Mouse (Mus musculus) kidney, adult 18-20 months (tissue): ENCODE measurements around the gene Zdhhc6.

Source experiments
- DNase-seq: peaks from one replicate; pipeline ENCODE4 v3.0.0; 2021

Gene Zdhhc6

DNA sequence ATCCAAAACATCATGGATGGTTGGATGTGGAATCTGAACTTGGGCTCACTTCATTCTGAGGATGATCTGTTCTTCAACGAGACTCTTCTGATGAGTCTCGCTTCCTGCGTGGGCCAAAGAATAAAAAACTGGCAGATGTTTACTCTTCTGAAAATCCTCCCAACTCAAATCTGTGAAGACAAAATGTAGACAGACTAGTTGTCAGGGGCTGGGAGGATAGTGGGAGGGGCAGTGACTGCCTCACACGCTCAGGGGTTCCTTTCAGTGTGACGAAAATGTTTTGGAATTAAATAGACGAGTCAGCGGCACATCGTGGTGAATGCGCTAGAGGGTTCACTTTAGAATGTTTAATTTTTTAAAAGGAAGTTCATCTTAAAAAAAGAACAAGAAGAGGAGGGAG lies 59.7 kb downstream of the Zdhhc6 start:
- no peak for DNase-seq

DNA sequence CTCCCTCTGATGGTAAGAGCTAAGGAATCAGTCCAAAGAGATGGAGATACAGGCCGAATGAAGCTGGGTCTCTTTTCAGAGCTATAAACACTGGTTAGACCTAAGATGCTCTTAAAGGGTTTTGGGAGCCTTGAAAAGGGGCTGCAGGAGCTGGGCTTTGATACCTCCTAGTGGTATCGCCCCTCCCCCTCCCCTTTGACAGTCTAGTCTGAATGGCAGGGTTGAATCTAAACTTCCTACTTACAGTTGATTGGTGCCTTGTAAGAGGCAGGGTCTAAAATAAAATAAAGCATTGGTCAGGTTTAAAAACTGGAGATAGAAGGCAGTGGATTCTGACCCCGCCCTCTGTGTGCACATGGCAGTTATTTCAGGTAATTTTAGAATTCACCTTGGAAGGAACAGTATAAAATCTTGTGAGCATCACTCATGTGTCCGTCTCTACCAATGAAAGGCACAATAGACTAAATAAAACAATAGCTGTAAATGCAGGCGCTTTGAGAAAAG lies 61.3 kb downstream of the Zdhhc6 start:
- no peak for DNase-seq

DNA sequence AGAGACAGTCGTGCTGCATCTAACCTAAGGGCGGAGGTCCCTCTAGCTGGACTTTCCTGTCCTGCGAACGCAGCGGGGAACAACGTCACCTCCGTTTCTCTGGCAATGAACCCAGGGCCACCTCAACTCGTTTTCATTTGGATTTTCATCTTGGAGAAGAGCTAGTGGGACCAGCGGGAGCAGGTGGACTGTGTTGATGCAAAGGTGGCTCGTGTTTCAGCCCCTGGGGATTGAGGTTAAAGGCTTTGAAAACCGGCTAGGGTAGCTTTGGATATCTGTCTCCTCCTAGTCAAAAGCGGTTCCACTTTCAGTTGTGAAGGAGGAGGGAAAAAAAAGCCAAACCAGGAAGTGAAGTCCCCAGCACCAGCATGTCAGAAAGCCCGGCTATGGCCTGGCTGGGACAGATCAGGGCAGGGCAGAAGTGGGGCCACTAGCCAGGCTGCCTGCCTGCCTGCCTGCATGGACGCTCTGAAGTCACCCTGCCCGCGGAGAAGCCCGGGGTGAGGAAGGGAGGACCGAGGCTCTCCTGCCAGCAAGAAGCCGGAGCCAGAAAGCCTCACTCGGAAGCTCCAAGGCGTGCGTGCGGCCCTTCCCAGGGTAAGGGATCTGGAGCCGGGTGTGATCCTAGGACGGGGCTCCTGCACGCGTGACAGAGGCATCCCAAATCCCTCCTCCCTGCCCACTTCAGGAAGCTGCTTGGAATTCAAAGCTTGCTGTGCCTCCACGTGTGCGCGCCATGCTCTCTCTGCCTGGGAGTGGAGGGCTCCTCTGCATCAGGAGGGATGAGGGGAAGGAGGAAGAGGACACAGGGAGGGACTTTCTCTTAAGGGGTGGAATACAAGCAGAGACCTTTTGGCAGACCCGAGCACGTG lies 62.0 kb downstream of the Zdhhc6 start:
- DNase-seq: peak; percentile 80

DNA sequence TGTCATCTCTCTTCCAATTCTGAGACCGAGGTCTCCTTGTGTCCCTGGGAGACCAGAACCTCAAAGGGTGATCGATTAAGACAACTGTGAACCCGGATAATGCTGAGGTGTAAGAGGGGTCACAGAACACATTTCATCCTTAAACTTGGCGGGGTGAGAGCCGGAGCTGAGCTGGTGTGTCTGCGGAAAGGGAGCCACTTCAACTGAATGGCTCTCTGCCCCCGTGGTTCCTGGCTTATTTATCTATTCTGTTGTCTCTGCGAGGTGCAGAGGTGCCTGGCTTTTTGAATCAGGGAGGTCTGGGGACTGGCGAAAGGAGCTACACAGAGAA lies 62.6 kb downstream of the Zdhhc6 start:
- DNase-seq: peak; percentile 28

DNA sequence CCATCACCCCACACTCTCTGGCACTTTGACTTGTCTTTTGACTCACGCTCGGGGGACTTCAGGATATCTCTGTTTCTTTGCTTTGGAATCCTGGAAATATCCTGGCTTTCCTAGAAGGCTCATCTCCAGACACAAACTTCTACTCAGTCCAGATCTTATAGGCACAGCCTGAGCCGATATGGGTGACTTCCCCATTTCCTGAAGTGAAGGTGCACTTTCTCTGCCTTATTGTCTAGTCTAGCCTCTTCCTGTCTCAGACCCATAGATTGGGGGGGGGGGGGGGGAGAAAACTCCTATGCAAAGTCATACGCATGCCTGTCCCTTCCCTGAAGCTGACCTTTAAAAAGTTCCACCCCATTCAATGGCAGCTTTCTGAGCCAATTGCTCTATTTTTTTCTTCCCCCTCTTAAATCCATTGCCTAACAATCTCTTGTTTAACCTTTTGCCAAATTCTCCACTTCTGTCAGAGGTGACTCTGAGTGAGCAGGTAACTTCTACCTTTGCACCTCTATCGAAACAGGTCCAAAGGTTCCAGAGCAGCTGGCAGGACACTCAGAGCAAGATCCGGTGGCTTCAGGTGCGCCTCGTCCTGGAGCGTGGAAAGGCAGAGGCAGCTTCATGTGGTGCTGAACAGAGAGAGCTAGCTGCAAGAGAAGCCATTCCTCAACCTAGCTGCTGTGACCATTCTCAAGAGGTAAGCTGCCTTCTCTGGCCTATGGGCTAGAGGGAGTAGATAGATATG lies 64.3 kb downstream of the Zdhhc6 start, which contains the start of gene Acsl5:
Gene Acsl5, plus strand, starts transcription at position 556 of the 742 bp plus-strand sequence.
- DNase-seq: peak; percentile 38

DNA sequence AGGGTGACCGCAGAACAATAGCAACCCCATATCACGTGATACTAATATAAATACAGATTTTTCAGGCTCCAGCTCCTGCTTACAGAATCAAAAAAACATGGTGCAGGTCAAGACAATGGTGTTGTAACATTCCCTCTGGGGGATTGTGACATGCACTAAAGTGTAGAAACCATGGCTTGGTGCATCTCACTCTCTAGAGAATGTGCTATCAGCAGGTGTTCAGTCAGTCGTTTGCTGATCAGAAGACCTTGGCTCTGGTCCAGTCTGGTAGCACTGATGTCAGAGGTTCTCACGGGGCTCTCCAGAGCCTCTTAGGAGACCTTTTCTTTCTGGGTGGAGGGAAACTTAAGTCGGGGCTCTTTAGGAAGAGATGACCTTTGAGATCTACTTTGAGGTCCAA lies 65.4 kb downstream of the Zdhhc6 start:
- DNase-seq: no peak

DNA sequence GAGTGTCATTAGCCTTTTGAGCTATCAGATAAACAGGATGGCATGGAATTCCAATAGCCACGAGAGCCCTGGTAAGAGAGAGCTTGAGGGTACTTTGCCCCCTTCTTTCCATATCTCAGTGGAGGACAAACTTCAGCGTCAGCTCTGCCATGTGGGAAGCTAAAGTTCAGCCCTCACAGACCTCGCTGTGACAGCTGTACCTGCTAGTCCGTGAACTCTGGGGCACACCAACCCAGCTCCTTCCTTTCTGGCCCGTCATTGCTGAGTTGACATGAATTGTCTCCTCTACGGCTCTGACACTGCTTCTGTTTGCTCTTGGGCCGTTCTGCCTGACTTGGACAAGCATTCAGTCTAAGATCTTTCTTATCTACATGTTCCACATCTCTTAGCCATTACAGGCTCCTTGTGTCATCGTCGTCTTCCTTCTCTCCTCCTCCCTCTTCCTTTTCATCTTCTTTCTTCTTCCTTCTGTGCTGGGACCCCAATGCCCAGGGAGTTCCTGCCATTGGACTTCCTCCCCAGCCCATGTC lies 67.8 kb downstream of the Zdhhc6 start:
- DNase-seq: no peak

DNA sequence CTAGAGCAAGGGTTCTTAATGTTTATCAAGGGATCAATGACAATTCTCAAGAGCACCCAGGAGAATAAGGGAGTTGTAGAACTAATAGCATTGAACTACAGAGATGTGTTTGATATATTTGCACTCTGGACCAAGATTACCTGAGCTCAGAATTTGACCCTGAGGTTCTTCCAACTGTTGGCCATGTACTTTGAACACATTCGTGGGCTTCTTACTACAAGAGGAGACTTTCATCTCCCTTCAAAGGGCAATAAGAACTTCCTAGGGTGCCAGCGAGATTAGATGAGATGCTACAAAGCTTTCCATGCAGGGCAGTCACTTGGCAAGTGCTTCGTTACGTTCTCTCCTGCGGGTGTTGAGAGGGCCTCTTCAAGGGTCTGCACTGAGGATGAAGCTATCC lies 68.3 kb downstream of the Zdhhc6 start:
- no peak for DNase-seq

DNA sequence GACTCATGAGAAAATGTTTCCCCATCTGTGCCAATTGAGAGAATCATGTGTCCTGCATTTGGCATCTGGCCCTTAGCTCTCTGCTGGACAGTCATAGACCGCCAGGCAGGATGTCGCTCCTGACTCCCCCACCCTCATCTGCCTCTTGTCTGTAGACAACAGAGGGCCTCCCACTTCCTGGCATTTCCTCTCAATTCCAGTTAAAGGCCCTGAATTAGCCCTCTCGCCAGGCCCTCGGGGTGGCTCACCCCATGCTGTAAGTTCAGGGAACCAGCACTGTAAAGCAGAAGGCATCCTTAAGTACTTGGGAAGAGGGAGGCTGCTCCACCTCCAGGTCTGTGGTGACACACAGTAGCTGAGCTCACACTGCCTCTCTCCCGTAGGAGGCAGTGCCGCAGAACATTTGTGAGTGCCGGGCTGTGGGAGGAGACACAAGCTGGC lies 71.0 kb downstream of the Zdhhc6 start:
- DNase-seq: peak; percentile 51

DNA sequence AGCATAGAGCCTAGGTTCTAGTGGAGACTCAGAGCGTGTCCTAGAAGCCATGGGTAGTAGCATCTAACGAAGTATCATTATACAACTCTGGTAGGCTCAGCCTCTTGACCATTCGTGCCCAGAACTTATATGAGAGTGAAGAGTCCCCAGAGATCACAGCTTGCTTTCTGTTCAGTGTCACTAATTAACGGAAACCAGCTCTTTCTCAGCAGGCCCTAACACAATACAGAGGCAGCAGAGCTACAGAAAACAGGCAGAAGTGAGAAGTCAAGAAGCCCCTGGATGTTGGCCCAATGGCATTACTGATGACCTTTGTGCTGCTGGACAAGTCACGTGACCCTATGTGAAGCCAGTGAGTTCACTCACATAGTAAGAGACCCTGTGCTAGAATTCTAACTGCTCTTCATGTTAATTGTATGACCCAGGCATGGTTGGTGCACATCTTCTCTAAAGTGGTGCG lies 74.6 kb downstream of the Zdhhc6 start, which contains the start of gene Gucy2g:
Gene Gucy2g, minus strand, starts transcription at position 51 of the 460 bp plus-strand sequence.
- no peak for DNase-seq

DNA sequence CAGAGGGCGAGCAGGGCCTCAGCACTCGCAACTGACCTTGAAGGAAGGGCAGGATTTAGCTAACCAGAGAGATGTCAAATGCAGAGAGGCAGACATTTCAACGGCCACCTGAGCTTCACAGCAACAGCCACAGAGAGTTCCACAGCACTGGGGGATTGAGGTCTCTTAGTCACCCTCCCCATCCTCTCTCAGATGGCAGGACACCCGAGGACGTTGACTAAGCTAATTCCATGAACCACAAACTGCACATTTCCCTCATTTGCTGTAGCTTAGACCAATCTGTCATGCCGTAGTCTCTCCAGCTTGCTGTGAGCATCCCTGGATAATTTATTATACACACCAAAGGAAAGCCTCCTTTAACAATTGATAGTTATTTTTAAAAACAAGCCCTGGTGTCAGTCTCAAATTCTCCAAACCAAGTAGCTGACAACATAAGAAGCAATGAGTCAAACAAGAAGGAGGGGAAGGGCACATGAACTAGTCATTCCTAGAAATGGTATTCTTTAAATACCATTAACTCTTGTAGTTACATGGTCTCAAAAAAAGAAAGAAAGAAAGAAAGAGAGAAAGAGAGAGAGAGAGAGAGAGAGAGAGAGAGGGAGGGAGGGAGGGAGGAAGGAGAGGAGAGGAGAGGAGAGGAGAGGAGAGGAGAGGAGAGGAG lies 75.9 kb downstream of the Zdhhc6 start:
- DNase-seq: no peak

DNA sequence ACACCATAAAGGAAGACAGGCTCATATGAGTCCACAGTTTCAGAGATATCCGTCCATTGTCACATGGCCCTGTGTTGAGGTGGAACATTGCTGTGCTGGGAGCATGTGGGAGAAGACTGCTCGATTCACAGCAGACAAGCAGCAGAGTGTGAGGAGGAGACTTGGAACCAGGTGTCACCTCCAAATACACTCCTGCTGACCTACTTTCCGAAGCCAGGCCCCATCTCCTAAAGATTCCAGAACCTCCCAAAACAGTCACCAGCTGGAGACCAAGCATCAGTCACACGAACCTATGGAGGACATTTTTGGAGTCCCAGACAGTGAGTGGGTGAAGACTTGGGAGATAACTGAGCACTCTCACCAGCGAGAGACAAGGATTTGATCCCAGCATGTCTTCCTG lies 79.3 kb downstream of the Zdhhc6 start:
- DNase-seq: no peak

DNA sequence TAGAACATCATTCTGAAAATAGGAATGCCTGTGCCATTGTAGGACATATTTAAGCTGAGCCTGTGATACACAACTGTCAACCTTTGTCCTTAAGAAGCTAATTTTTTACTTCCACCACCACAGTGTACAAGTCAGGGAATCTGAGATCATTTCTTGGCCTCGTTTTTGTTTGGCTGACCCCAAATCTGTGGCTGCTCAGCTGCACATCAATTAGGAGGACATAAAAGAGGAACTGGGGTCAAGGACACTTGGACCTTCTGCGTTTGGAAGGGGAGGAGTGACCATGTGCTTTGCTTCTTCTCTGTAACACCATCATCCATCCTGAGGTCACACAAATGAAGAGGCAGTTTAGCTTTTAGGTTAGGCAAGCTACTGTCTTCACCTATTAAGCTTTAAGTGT lies 79.8 kb downstream of the Zdhhc6 start:
- DNase-seq: no peak

DNA sequence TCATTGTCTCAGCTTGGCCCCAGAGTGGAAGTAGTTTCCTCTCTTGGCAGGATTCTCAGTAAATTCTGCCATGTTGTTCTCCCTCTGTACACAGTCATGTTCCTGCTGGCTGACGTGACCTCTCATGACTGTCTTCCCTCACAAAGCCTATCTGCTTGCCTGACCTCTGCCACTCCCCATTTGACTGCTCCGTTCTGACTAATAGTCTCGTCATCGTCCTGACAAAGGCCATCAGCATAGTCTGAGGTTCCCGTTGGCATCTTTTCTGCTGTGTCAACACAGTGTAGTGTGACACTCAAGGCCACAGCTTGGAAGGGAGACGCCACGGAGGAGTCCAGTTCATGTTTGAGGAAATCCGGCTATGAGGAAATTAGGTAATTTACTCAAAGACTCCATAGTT lies 83.7 kb downstream of the Zdhhc6 start:
- no peak for DNase-seq

DNA sequence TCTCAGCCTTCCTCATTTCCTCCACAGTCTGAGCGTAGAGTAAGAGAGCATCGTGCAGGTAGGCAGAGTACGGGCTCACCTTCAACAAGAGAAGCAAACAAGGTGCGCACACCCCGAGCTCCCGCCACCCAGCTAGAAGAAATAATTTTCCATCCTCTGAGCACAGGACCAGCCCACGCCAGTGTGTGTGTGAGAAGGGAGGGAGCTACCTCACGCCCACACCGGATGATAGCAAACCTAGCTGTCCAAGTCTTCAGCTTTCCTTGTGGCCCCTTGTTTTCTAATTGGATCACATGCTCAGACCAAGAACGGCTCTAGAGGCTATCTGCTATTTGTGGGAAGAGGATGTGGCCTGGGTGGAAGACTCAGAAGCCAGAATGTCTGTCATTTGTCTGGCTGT lies 84.8 kb downstream of the Zdhhc6 start:
- no peak for DNase-seq

DNA sequence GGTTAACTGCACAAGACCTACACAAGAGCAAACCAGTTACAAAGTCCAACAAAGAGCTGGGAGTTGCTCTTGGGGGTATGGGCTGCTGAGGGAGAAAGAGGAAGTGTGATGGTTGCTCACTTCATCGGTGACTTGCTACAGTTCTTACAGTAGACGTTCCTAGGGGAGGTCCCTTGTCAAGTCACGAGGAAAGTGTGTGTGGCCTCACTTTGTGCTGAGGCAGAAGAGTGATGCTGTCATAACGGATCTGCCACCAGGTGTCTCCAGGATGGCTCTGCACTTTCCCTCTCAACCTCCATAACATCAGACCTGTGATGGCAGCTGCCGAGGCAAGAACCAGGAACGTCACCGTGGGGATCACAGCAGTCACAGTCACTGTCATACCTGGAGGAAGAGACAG lies 88.7 kb downstream of the Zdhhc6 start:
- no peak for DNase-seq

DNA sequence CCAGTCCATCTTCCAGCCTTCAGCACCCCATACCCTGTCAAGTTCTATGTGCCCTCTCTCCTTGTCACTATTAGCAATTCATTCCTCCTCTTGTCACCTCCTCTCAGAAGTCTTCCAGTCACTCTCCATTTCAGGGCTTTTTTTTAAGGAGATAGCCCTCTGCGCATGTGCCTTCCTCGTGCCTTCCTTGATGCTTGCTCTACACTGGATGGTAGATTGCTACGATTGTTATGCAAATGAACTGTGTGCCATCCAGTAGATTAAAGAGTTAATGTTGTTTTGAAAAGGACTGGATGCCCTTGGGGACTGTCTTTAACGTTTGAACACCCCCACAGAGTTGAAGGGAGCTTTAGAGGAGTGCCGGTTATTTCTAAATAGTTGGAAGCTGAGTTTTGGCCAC lies 89.2 kb downstream of the Zdhhc6 start:
- no peak for DNase-seq

DNA sequence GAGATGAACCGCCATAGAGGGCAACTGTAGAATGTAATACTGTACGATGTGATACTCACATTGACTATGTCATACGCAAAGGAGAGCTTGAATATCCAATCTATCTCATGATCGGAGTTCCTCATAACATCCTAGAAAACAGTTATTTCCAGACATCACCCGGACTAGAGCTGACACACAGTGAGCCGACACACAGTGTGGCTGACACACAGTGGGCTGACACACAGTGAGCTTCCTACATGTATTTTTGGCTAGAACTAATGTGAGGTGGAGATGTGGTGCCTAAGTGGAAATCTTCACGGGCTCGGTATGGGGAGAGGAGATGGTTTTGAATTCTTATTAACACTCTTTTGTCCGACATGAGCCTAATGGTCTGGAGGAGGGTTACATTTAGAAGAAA lies 93.6 kb downstream of the Zdhhc6 start:
- DNase-seq: no peak
